Mouse (Mus musculus) embryonic fibroblast, embryonic 13.5 days (primary cell): ENCODE measurements around the gene Vmn2r89.
"Not testable (repeated sequence)": the region's sequence is repeated elsewhere in the genome, so short reads cannot be mapped to it uniquely, and the experiment has no call there.

Source experiments
- CTCF ChIP-seq: IDR thresholded peaks from 2 replicates; pipeline ENCODE4 v1.5.1; 2011; ENCODE audit warnings: mild to moderate bottlenecking, control low read depth, low read length, moderate library complexity, borderline replicate concordance; ENCODE audit not compliant: insufficient read depth
- POLR2A ChIP-seq: IDR thresholded peaks from 2 replicates; pipeline ENCODE4 v1.6.1; 2011; ENCODE audit warnings: low read depth, mild to moderate bottlenecking, control low read depth, low read length, moderate library complexity

GRCm38 (mm10) chr14:51482971-51483381, 31.3 kb downstream of the Vmn2r89 start:
- TF ChIP-seq CTCF, POLR2A: not testable (repeated sequence)
